Mouse (Mus musculus): ENCODE results near the gene Prrc2b. TPM values are rescaled to one million over a fixed set of nuclear protein-coding genes. Genes with fewer than 3 reads are reported as not detected.

Gene Prrc2b
- total RNA-seq, 2 experiments from 2014 or later: 78.4 to 79.7 TPM

DNA sequence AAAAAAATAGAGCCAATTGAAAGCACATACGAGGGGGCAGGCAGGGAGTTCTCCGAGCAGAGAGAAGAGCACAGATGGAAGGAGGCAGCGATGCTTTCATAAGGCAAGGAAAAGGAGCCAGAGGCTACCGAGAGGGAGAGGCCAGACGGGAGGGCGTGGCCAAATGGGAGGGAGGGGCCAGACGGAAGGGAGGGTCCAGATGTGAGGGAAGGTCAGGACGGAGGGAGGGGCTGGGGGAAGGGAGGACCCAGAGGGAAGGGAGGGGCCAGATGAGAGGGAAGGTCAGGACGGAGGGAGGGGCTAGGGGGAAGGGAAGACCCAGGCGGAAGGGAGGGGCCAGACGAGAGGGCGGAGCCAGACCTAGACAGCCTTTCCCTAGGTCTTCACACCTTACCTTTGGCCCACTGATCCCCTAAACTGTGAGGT, 18.3 kb upstream of the Prrc2b start:
- peak; percentile 83 for DNase-seq (ENCODE audit: low spot score)

DNA sequence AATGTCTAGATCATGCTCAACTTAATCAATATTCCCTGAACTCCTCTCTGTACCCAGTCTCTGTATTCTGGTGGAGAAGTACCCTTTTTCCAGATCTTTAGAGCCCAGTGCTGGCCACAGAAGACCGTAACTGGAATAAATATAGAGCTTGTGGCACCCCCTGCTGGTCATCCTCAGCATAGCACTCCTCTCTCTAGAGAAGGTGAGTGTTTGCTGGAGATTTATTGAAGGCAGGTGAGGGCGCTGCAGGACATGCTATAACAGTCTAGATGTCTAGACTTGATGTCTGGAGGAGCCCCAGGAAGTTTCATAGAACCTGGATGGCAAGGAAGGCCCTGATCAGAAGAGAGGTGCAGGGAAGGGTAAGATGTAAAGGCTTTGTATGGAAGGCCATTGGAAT, 16.8 kb upstream of the Prrc2b start:
- peak; percentile 91 for DNase-seq (ENCODE audit: low spot score)

DNA sequence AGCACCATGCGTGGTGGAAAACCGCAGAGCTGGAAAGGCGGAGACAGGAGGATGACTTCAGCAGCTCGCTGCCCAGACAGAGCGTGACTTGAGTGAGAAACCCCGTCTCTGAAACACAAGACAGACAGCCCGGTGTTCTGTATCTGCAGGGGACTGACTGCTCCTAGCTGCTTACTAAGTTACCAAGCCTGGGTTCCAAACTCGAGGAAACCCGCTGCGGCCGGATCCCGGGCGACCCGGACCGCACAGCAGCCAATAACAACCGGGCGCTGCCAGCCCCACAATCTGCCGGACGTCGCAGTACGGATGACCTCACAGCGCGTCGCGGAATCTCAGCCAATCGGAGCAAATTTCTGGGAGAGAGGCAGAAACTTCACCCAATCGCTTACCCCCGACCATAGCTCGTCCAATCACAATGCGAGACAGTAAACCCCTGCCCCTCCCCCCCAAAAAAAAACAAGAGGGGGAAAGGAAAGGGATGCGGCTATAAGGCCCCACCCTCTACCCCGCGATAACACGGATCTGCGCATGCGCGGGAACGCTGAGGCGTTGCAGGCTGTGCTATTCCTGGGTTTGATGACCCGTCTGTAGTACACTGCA, 13.1 kb upstream of the Prrc2b start:
- DNase-seq (ENCODE audit: low spot score): peak; percentile 99

DNA sequence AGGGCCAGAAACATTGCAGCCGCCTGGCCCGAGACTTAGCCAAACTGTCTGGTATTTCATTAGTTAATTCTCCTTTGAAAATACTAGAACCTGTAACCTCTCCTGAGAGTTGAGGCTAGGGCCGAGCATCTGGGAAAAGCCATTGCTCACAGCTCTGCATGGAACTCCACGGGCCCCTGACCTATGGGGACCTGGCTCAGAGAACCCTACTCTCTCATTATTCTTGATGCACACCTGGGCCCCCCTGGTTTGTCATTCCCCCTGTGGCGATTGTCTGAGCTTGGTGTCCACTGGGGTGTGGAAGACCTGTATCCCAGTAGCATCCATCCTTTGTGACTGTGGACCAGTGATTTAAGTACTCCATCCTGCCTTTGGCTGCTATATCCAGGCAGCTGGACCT, 11.5 kb upstream of the Prrc2b start:
- no peak for DNase-seq (ENCODE audit: low spot score)

DNA sequence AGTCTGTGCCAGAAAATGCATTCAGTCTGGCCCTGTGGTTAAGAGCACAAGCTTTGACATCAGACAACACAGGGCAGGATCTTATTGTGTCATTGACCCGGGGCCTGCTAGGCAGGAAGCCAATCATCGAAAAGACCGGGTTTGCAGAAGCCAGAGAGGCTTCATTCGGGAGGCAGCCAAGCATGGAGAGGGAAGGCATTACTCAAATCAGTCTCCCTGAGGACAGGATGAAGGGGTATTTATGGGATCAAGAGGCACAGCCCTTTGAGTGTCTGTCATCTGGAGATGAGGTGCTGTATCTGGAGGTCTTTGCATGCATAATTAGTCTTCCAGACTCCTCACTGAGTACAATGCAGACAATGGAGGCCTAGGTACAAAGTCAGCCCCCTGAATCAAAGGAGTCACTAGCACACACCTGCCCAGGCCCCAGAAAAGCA, 10.4 kb upstream of the Prrc2b start:
- no peak for DNase-seq (ENCODE audit: low spot score)

DNA sequence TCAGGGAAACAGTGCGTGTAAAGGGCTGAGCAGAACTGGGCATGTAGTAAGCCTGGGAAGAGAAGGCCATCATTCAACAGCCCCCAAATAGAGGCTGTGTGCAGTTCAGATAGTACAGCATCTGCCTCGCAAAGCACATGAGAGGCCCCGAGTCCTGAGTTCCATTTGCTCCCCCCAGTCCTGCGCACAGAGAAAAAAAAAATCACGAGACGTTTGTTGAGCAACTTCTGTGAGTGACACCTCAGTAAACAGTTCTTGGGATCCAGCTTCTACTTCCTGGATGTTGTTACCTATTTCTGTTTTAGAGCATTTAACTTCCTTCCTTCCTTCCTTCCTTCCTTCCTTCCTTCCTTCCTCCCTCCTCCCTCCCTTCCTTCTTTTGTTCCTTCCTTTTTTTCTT, 9.3 kb upstream of the Prrc2b start:
- no peak for DNase-seq (ENCODE audit: low spot score)

DNA sequence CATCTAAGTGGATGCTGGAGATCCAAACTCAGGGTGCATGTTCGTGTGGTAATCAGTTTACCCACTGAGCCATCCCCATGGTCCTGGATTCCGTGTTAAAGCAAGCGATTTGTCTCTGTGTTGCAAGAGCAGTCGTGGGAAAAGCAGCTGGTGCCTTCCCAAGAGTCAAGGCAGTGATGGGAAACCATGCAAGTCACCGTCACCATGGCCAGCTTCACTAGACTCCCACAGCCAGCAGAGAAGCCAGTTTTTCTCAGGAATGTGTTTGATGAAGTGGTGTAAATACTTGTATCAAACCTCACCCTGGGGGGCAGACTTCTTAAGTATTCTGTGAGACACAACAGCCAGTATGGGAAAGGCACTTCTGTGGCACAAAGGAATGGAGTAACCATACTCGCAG, 8.5 kb upstream of the Prrc2b start:
- no peak for DNase-seq (ENCODE audit: low spot score)

DNA sequence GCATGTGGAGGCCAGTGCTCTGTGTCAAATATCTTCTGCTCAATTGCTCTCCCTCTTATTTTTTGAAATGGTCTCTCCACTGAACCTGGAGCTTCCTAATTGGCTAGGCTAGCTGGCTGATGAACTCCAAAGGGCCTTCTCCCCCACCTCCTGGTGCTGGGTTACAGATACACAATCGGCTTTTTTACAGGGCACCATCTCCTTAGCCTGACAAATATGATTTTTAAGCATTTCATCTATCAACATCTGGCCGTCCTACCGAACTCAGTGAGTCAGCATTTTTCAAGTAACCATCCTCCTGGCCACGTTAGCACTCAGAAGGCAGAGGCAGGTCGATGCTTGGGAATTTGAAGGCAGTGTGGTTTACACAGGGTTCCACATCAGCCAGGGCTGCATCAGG, 6.2 kb upstream of the Prrc2b start:
- DNase-seq (ENCODE audit: low spot score): no peak

DNA sequence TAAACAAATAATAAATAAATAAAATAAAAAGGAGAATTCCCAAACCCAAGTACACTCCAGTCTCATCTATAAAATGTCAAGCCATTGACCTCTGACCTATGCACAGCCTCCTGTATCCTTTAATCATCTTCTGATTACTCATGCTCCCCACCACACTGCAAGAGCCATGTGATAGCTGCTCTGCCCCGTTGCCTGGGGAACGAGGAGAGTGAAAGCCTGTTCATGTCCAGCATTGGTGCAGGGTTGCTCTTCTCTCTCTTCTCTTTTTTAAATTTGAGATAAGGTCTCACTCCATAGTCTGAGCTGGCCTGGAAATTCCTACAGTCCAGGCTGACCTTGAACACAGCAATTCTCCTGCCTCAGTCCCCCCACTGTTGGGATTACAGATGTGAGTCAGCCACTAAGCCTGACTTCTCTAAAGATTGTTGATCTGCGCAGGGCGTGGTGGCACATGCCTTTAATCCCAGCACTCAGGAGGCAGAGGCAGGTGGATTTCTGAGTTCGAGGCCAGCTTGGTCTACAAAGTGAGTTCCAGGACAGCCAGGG, 4.2 kb upstream of the Prrc2b start:
- DNase-seq (ENCODE audit: low spot score): no peak

DNA sequence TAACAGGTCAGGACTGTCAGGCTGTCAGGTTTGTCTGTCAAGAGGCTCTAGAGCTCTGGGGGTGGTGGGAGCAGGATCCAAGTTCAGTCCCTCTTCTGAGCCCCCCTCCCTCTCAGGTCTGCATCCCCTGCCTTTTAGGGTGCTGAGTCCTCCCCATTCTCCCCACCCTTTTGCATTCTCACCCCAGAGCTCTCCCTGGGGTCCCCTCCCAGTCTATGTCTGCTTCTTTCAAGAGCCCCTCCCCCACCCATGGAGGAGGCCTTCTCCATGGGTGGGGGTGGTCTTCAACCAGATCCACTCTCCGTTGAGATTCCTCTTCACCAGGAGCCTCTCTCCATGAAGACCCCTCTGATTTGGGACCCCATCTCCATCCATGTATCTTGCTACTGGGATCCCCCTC, 747 bp upstream of the Prrc2b start:
- no peak for DNase-seq (ENCODE audit: low spot score)

DNA sequence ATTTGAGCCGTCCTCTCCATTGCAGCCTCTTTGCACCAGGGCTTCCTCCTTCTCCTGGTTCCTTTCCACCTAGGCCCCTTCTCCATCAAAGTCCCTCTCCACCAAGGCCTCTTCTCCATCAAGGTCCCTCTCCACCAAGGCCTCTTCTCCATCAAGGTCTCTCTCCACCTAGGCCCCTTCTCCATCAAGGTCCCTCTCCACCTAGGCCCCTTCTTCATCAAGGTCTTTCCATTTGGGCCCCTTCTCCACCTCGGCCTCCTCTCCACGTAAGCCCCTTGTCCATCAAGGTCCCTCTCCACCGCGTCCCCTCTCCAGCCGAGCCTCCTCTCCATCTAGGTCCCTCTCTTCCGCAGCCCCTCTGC, 339 bp upstream of the Prrc2b start:
- no peak for DNase-seq (ENCODE audit: low spot score)

DNA sequence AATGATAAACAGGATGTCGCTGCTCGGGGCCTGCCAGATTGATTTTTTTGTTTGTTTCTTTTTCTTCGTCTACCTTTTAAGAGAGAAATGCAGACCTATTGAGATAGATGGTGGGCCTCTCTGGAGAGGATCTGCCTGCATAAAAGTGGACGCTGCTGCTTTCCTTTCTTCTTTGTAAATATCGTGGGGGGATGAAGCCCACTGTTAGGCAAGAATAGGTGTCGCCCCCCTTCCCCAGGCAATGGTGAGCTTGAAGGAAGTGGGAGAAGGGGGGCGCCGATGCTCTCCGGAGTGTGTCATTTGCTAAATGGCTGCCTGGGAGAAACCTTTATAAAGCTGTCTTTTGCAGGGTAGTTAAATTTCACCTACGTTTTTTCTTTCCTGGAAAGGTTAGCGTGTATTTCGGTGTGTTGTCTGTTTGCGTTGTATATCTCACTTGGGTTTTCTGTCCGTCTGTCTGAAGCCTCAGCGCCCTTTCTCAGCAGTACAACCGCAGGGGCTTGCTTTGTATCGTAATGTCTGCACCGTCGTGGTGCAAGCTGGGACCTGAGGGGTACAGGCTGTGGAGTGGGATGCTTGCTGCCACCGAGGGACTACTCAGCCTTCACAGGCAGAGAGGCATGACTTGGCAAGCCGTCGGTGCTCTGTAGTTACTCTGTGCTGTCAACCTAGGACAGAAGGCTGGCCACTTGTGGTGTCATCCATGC, 931 bp downstream of the Prrc2b start:
- no peak for DNase-seq (ENCODE audit: low spot score)

DNA sequence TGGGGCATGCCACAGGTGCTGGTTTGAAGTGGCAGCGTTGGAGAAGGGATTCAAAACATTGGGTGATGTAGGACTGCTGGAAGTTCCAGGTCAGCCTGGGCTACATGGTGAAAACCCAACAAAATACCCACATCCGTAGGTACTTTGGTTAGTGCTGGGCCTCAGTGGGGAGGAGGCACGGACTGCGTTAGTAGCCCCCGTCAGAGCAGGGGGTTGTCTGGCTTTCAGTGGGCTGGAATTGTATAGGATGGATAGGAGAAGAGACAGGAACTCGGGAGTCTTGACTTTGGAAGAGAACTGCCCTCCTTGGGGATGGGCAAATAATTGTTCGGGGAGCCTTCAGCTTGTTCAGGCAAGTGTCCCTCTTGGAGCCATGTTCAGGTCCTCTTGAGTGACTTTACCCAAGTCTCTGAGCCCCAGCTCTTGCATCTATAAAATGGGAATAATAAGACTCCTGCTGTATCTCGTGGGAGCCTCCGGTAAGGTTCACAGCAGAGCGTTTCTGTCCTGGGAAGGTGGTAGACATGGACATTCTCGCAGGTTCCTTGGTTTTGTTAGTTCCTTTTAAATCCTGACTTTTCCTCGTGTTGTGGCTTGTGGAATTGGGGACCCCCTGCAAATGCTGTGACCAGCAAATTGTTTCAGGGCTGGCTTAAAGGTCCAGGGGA, 1.6 kb downstream of the Prrc2b start:
- no peak for DNase-seq (ENCODE audit: low spot score)

DNA sequence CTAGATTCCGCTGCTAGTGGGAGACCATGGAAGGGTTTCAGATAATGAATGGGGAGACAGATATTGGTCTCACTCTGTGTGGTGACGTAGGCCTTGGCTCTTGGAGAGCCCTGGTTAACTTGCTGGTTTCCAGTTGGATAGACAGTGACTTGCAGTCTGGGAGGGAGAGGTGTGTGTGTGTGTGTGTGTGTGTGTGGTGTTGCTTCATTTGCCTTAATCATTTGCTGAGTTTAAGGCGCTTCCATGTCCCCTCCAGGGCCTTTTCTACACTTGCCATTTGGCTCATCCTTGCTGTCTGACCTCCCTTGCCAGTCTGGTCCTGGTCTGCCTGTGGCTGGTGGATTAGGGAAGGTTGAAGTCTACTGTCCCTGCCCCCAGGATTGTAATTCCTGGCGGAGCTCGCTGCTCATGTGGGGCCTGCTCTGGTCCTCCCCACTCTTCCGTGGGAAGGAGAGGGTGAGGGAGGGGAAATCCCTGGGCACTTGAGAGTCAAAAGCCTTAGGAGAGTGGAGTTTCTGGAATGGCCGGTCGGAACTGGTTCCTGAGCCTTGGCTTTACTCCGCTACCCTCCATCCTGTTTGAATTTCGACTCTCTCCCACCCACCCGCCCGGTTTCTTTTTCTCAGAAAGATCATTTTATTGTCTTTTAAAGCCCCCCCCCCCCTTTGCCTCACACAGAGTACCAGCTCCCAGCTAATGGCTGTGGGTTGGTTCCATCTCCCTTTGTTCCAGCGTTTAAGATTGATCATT, 2.3 kb downstream of the Prrc2b start:
- DNase-seq (ENCODE audit: low spot score): peak; percentile 52

DNA sequence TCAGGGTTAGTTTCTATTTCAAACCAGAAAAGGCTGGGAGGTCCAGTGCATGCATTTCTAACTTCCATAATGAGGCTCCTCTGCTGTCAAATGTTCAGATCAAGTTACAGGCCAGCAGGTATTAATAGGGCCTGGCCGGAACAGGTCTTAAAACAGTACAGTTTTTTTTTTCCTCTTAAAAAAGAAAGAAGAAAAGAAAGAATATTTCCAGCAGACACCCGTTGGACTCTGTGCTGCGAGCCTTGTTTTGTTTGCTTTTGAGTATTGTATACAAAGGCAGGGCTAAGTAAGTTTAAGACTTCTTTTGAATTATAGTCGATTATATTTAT, 2.9 kb downstream of the Prrc2b start:
- no peak for DNase-seq (ENCODE audit: low spot score)

DNA sequence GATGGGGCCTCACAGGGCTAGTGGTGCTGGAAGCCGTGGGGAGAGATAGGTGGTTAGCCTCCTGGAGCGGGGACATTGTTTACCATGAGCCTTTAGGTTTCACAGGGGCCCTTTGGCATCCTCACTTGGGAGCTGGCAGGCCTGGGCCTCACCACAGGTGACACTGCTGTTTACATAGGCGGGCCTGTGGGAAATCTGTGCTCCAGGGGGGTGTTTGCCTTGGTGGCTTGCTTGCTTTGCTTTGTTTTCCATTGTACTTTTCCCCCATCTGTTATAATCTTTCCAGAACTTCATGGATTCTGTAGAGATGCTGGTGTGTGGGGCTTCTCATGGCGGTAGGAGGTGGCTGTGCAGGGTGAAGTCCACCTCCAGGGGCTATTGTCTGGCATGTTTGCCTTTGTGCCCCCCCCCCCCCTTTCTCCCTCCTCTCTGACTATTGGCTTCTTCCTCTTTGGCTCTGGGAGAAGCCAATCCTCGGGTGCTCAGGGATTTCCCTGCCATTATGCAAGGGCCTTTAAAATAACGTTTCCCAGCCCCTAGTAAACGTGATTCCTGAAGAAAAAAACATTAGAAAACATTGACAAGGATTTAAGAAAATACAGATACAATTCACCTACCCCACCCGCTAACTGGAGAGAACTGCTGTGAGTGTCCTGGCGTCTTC, 3.6 kb downstream of the Prrc2b start:
- no peak for DNase-seq (ENCODE audit: low spot score)

DNA sequence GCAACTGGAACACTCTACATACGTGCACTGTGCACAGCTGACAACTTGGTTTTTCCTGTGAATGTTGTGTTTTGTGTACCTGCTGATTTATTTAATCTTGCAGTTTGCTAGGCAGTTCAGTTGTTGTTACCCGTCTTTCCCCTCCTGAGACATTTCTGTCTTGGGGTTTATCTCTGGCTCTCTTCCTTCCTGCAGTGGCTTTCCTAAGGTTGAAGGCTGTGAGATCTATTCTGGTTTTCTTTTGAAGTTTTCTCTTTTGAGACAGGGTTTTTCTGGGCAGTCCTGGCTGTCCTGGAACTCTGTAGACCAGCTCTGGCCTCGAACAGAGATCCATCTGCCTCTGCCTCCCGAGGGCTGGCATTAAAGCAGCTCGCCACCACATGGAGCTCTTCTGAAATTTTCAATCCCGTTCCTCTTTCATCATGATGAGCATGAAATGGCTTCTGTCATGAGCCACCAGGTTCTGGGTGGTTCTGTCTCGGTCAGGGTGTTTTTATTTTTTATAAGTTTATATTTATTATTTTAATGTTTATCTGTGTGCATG, 4.2 kb downstream of the Prrc2b start:
- DNase-seq (ENCODE audit: low spot score): no peak

DNA sequence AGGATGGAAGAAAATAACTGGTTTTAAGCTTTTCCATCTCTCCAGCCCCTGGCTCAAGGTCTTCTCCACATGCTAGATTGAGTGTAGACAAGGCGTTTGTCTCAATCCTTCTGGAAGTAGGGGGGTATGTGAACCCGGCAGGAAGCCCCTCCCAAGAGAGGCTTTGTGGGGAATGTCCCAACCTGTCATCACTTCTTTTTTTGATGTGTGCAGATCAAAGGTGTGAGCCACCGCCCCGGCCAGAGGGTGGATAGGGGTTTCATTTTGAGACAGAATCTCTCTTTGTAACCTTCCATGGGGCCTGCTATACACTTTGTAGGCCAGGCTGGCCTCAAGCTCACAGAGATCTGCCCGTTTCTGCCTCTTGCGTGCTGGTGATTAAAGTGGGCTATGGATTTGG, 4.7 kb downstream of the Prrc2b start:
- no peak for DNase-seq (ENCODE audit: low spot score)

DNA sequence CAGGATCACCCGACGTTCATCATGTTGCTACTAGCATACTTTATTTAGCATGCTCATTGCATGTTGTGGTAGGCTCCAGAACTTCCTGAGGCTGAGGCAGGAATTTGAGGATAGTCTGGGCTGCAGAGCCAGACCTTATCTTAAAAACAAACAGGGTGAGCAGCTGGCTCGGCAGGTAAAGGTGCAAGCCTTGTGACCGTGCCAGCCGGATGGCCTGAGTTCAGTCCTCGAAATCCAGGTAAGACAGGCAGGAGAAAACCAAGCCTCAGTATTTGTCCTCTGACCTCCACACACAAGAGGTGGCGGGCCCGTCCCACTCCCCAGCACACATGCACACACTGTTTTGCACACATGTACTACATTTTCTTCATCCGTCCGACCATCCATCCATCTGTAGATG, 5.8 kb downstream of the Prrc2b start:
- no peak for DNase-seq (ENCODE audit: low spot score)

DNA sequence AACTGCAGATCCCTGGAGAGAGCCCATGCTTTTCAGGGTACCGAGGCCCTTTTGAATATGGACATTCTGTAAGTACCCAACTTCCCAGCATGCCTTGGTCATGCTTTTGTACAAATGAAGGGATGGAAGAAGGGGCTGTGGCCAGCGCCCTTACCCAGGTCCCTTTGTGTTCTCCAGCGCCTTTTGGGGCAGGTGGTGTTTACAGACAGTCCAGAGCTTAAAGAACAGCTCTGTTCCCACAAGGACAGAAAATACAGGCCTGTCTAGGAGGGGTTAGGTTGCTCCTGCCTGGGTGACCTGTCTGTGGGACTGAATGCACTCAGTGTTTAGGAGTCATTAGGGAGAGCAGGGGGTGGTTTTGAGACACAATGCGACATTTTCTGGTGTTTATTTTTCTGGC, 6.4 kb downstream of the Prrc2b start:
- no peak for DNase-seq (ENCODE audit: low spot score)

DNA sequence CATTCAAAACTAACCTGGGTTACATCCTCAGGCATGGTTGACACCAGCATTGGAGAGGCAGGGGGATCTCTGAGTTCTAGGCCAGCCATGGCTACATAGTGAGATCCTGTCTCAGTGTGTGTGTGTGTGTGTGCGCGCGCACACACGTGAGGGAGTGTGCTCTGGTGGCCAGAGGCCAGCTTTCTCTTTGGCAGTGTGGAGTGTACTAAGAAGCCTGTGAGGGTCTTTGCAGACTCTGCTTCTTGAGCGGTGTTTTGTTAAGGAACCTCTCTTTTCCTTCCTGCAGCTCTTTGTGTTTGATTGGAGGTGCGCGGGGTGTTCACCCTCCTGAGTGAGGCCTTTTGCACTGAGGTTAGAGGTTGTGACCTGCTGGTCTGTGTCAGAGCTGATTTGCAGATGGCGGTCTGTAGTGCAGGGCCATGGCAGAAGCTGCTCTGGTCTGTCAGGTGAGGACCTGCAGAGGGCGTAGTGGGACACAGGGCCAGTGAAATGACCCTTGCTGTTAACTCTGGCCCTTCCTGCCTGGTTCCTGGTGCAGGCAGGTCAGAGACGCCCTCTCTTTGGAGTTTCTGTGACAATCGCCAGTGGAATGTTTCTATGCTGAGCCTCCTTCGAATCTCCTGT, 7.8 kb downstream of the Prrc2b start:
- DNase-seq (ENCODE audit: low spot score): no peak

All from gastrocnemius, adult 18-20 months (tissue).